Mouse (Mus musculus) liver, postnatal 0 days (tissue): ENCODE results near the gene Sel1l2.

ENCODE experiments used
- CTCF ChIP-seq: sonication (generic); IDR thresholded peaks from 2 replicates; pipeline ENCODE4 v1.5.1; 2016; ENCODE audit warnings: antibody characterized with exemption, low read depth
- EP300 ChIP-seq: IDR thresholded peaks from 2 replicates; pipeline ENCODE4 v1.6.1; 2016; ENCODE audit warnings: antibody characterized with exemption, low read depth, mild to moderate bottlenecking

- no peak for TF ChIP-seq CTCF
- no peak for TF ChIP-seq EP300
Measured at GRCm38 (mm10) chr2:140202573-140202972, 186.9 kb downstream of the Sel1l2 start.
